Mouse (Mus musculus) MEL (cell line): ENCODE measurements around the gene Myrfl. TPM values are rescaled to one million over a fixed set of nuclear protein-coding genes. Genes with fewer than 3 reads are reported as not detected.

Experiments
- DNase-seq: peaks from one replicate; pipeline ENCODE4 v3.0.0; 2011; ENCODE audit warnings: low read depth, low spot score
- H3K27ac ChIP-seq: 2 replicates; pipeline ENCODE4 v1.5.1; 2012; ENCODE audit warnings: low read depth, mild to moderate bottlenecking, control low read depth, low read length, moderate library complexity; ENCODE audit not compliant: control insufficient read depth
- H3K27me3 ChIP-seq, 2 experiments: fragments of 150-350 bp in 1 of 2; sonication (generic) in 1 of 2; 2 replicates each; pipeline ENCODE4 v1.6.1; 2012; ENCODE audit warnings: low read length in 2 of 2, mild to moderate bottlenecking in 2 of 2, improper control_type of control experiment in 1 of 2, moderate library complexity in 1 of 2; ENCODE audit not compliant: insufficient read depth in 2 of 2, control insufficient read depth in 1 of 2
- H3K36me3 ChIP-seq, 2 experiments: 2 replicates each; pipeline ENCODE4 v1.6.1; 2012 to 2014; ENCODE audit warnings: low read length in 2 of 2, improper control_type of control experiment in 1 of 2, inconsistent platforms in 1 of 2, mild to moderate bottlenecking in 1 of 2; ENCODE audit not compliant: insufficient read depth in 2 of 2, control insufficient read depth in 1 of 2
- H3K4me1 ChIP-seq, 2 experiments: fragments of 150-350 bp in 1 of 2; sonication (generic) in 1 of 2; 2 replicates each; pipeline ENCODE4 v1.6.1; 2012; ENCODE audit warnings: low read length in 2 of 2, improper control_type of control experiment in 1 of 2, mild to moderate bottlenecking in 1 of 2; ENCODE audit not compliant: insufficient read depth in 2 of 2, control insufficient read depth in 1 of 2
- H3K4me3 ChIP-seq, 2 experiments: fragments of 150-350 bp in 1 of 2; sonication (generic) in 1 of 2; 2 replicates each; pipeline ENCODE4 v1.5.1; 2012; ENCODE audit warnings: low read depth in 2 of 2, low read length in 2 of 2, mild to moderate bottlenecking in 2 of 2, moderate library complexity in 2 of 2, control low read depth in 1 of 2, improper control_type of control experiment in 1 of 2; ENCODE audit not compliant: control insufficient read depth in 1 of 2, insufficient read depth in 1 of 2
- H3K79me2 ChIP-seq: 2 replicates; pipeline ENCODE4 v1.6.1; 2012; ENCODE audit warnings: mild to moderate bottlenecking, low read length, moderate library complexity; ENCODE audit not compliant: control insufficient read depth, poor library complexity, insufficient read depth
- H3K9ac ChIP-seq: 2 replicates; pipeline ENCODE4 v1.6.1; 2012; ENCODE audit warnings: low read depth, mild to moderate bottlenecking, control low read depth, low read length, moderate library complexity; ENCODE audit not compliant: control insufficient read depth, poor library complexity, severe bottlenecking
- H3K9me3 ChIP-seq: fragments of 150-350 bp; sonication (generic); replicated peaks from 2 replicates; pipeline ENCODE4 v1.6.1; 2012; ENCODE audit warnings: mild to moderate bottlenecking, low read length, improper control_type of control experiment, moderate library complexity; ENCODE audit not compliant: insufficient read depth
- BHLHE40 ChIP-seq: IDR thresholded peaks from 2 replicates; pipeline ENCODE4 v1.6.1; 2012; ENCODE audit warnings: low read depth, mild to moderate bottlenecking, inconsistent platforms, low read length, improper control_type of control experiment, borderline replicate concordance
- CHD1 ChIP-seq: IDR thresholded peaks from 2 replicates; pipeline ENCODE4 v1.6.1; 2012; ENCODE audit warnings: low read depth, mild to moderate bottlenecking, inconsistent platforms, low read length, improper control_type of control experiment
- CHD2 ChIP-seq: IDR thresholded peaks from 2 replicates; pipeline ENCODE4 v1.6.1; 2011; ENCODE audit warnings: low read length, improper control_type of control experiment
- CTCF ChIP-seq, 3 experiments: IDR thresholded peaks in 2 of 3; conservative IDR thresholded peaks in 1 of 3; 2 replicates each; pipeline ENCODE4 v1.5.1; 2011 to 2012; ENCODE audit warnings: low read length in 3 of 3, low read depth in 2 of 3, mild to moderate bottlenecking in 2 of 3, improper control_type of control experiment in 1 of 3, inconsistent platforms in 1 of 3, mixed read lengths in 1 of 3, moderate library complexity in 1 of 3; ENCODE audit not compliant: control insufficient read depth in 1 of 3, insufficient read depth in 1 of 3, poor library complexity in 1 of 3, severe bottlenecking in 1 of 3
- ETS1 ChIP-seq: IDR thresholded peaks from 2 replicates; pipeline ENCODE4 v1.6.1; 2012; ENCODE audit warnings: low read depth, mild to moderate bottlenecking, inconsistent platforms, low read length, improper control_type of control experiment, moderate library complexity
- GABPA ChIP-seq: IDR thresholded peaks from 2 replicates; pipeline ENCODE4 v1.6.1; 2012; ENCODE audit warnings: low read depth, mild to moderate bottlenecking, inconsistent platforms, low read length, improper control_type of control experiment, moderate library complexity
- GATA1 ChIP-seq: IDR thresholded peaks from 2 replicates; pipeline ENCODE4 v1.6.1; 2011; ENCODE audit warnings: low read depth, low read length, improper control_type of control experiment
- KAT2A ChIP-seq: conservative IDR thresholded peaks from 2 replicates; pipeline ENCODE4 v1.6.1; 2012; ENCODE audit warnings: low read depth, low read length, improper control_type of control experiment, inconsistent platforms
- MAFK ChIP-seq: IDR thresholded peaks from 2 replicates; pipeline ENCODE4 v1.6.1; 2011; ENCODE audit warnings: low read depth, mild to moderate bottlenecking, low read length, improper control_type of control experiment, borderline replicate concordance
- MAZ ChIP-seq: IDR thresholded peaks from 2 replicates; pipeline ENCODE4 v1.6.1; 2012; ENCODE audit warnings: low read depth, mild to moderate bottlenecking, inconsistent platforms, low read length, improper control_type of control experiment
- MEF2A ChIP-seq: IDR thresholded peaks from 2 replicates; pipeline ENCODE4 v1.6.1; 2014; ENCODE audit warnings: low read depth, mild to moderate bottlenecking, inconsistent platforms, low read length, improper control_type of control experiment; ENCODE audit not compliant: poor library complexity, insufficient replicate concordance, severe bottlenecking; ENCODE audit errors: extremely low read depth
- MYB ChIP-seq: IDR thresholded peaks from 2 replicates; pipeline ENCODE4 v1.6.1; 2011; ENCODE audit warnings: mild to moderate bottlenecking, low read depth, low read length, improper control_type of control experiment
- NRF1 ChIP-seq: IDR thresholded peaks from 2 replicates; pipeline ENCODE4 v1.6.1; 2014; ENCODE audit warnings: low read depth, mild to moderate bottlenecking, inconsistent platforms, low read length, improper control_type of control experiment, moderate library complexity; ENCODE audit not compliant: poor library complexity, insufficient read depth, severe bottlenecking
- POLR2A ChIP-seq, 2 experiments: IDR thresholded peaks; 2 replicates each; pipeline ENCODE4 v1.6.1; 2011 to 2012; ENCODE audit warnings: low read length in 2 of 2, mild to moderate bottlenecking in 2 of 2, control low read depth in 1 of 2, improper control_type of control experiment in 1 of 2, low read depth in 1 of 2, moderate library complexity in 1 of 2; ENCODE audit not compliant: control insufficient read depth in 1 of 2, insufficient read depth in 1 of 2, poor library complexity in 1 of 2
- POLR2AphosphoS2 ChIP-seq: IDR thresholded peaks from 2 replicates; pipeline ENCODE4 v1.6.1; 2011; ENCODE audit warnings: low read length, improper control_type of control experiment
- RAD21 ChIP-seq: IDR thresholded peaks from 2 replicates; pipeline ENCODE4 v1.6.1; 2011; ENCODE audit warnings: mild to moderate bottlenecking, low read depth, low read length, improper control_type of control experiment
- SIN3A ChIP-seq: IDR thresholded peaks from 2 replicates; pipeline ENCODE4 v1.6.1; 2012; ENCODE audit warnings: low read length, improper control_type of control experiment, inconsistent platforms
- SMC3 ChIP-seq: IDR thresholded peaks from 2 replicates; pipeline ENCODE4 v1.6.1; 2011; ENCODE audit warnings: low read depth, low read length, improper control_type of control experiment
- TAL1 ChIP-seq: IDR thresholded peaks from 2 replicates; pipeline ENCODE4 v1.6.1; 2012; ENCODE audit warnings: mild to moderate bottlenecking, inconsistent platforms, low read length, moderate library complexity, mixed read lengths
- TCF12 ChIP-seq: IDR thresholded peaks from 2 replicates; pipeline ENCODE4 v1.6.1; 2014; ENCODE audit warnings: low read depth, mild to moderate bottlenecking, inconsistent platforms, low read length, improper control_type of control experiment, moderate library complexity
- USF1 ChIP-seq: IDR thresholded peaks from 2 replicates; pipeline ENCODE4 v1.6.1; 2014; ENCODE audit warnings: low read depth, mild to moderate bottlenecking, inconsistent platforms, low read length, improper control_type of control experiment, moderate library complexity
- ZMIZ1 ChIP-seq: IDR thresholded peaks from 2 replicates; pipeline ENCODE4 v1.6.1; 2012; ENCODE audit warnings: low read depth, mild to moderate bottlenecking, inconsistent platforms, low read length, improper control_type of control experiment, moderate library complexity
- ZNF384 ChIP-seq: IDR thresholded peaks from 2 replicates; pipeline ENCODE4 v1.6.1; 2012; ENCODE audit warnings: low read depth, mild to moderate bottlenecking, inconsistent platforms, low read length, improper control_type of control experiment
- polyA plus RNA-seq, 2 experiments: library from polyadenylated mRNA; stranded (reverse) in 1 of 2; unstranded in 1 of 2; fragments of >175 nt in 1 of 2; fragments of >200 nt in 1 of 2; gene quantifications; 2 replicates each; pipeline versions ENCODE4 v1.2.1 to v1.2.4; 2012; ENCODE audit warnings: low replicate concordance in 2 of 2, low read depth in 1 of 2; ENCODE audit not compliant: insufficient read length in 2 of 2, insufficient read depth in 1 of 2, missing spikeins in 1 of 2
- total RNA-seq: library from RNA; depleted of rRNA; stranded (reverse); fragments of 300-350 nt; gene quantifications from 2 replicates; pipeline ENCODE4 v1.2.3, GENCODE M21; 2012

The Myrfl gene
- total and polyA plus RNA-seq, 3 experiments: 0.03 TPM; not detected in 2

GRCm38 (mm10) chr10:116813150-116813549 is 83.6 kb downstream of the Myrfl start:
- no peak for TF ChIP-seq CHD2
- no peak for TF ChIP-seq POLR2A (IDR thresholded peaks at IDR 0.05; ENCODE audit: control insufficient read depth in 1 of 2, insufficient read depth in 1 of 2, low read depth in 1 of 2, low read length in 2 of 2, poor library complexity in 1 of 2)
- TF ChIP-seq MAFK: no peak
- TF ChIP-seq GABPA: no peak
- TF ChIP-seq GATA1: no peak
- TF ChIP-seq ZNF384: no peak
- H3K27me3 ChIP-seq: no peaks in the 10 kb centered on the region
- H3K4me3 ChIP-seq: no peak overlapping the region
- no peaks in the 10 kb centered on the region for H3K9me3 ChIP-seq
- H3K9ac ChIP-seq: no peak overlapping the region
- DNase-seq: no peak
- no peaks in the 10 kb centered on the region for H3K79me2 ChIP-seq
- H3K4me1 ChIP-seq: no peaks in the 10 kb centered on the region
- no peak overlapping the region for H3K27ac ChIP-seq
- no peaks in the 10 kb centered on the region for H3K36me3 ChIP-seq

- Histone ChIP-seq H3K4me1 (no peaks in the 10 kb centered on the region), H3K27ac (no peak overlapping the region), H3K9me3 (no peaks in the 10 kb centered on the region), H3K27me3 (no peaks in the 10 kb centered on the region), H3K36me3 (no peaks in the 10 kb centered on the region), H3K4me3 (no peak overlapping the region), H3K9ac (no peak overlapping the region), H3K79me2 (no peaks in the 10 kb centered on the region)
- DNase-seq: no peak
- TF ChIP-seq KAT2A: no peak
- no peak for TF ChIP-seq ETS1
- TF ChIP-seq CHD2: no peak
- TF ChIP-seq MAZ: no peak
- TF ChIP-seq USF1: no peak
- no peak for TF ChIP-seq MYB
- TF ChIP-seq CHD1: no peak
- no peak for TF ChIP-seq ZMIZ1
- TF ChIP-seq BHLHE40: no peak
Observed at GRCm38 (mm10) chr10:116810738-116811137, 86.0 kb downstream of the Myrfl start.

GRCm38 (mm10) chr10:116809383-116809782 is 87.3 kb downstream of the Myrfl start:
- Histone ChIP-seq H3K36me3 (no peaks in the 10 kb centered on the region), H3K27ac (no peak overlapping the region), H3K9me3 (no peaks in the 10 kb centered on the region), H3K4me3 (no peak overlapping the region), H3K9ac (no peak overlapping the region), H3K27me3 (no peaks in the 10 kb centered on the region), H3K4me1 (no peaks in the 10 kb centered on the region), H3K79me2 (no peaks in the 10 kb centered on the region)
- no peak for TF ChIP-seq MEF2A
- TF ChIP-seq RAD21: no peak
- no peak for TF ChIP-seq USF1
- no peak for TF ChIP-seq TAL1
- TF ChIP-seq SIN3A: no peak
- no peak for TF ChIP-seq POLR2AphosphoS2
- TF ChIP-seq BHLHE40: no peak
- no peak for TF ChIP-seq TCF12
- no peak for TF ChIP-seq KAT2A
- no peak for TF ChIP-seq CTCF (IDR thresholded peaks at IDR 0.05 in 2 of 3, conservative IDR thresholded peaks at IDR 0.05 in 1 of 3; ENCODE audit: control insufficient read depth in 1 of 3, insufficient read depth in 1 of 3, low read depth in 2 of 3, low read length in 3 of 3, poor library complexity in 1 of 3, severe bottlenecking in 1 of 3)
- TF ChIP-seq MYB: no peak
- TF ChIP-seq SMC3: no peak
- no peak for TF ChIP-seq ETS1
- no peak for TF ChIP-seq GATA1
- no peak for TF ChIP-seq MAFK
- no peak for TF ChIP-seq ZNF384
- no peak for TF ChIP-seq ZMIZ1
- TF ChIP-seq CHD2: no peak
- TF ChIP-seq NRF1: no peak
- DNase-seq: no peak
